Mouse (Mus musculus) right cerebral cortex, postnatal 25 days (tissue): ENCODE results near the gene Alx3.

Experiments
- DNase-seq: peaks from one replicate; pipeline ENCODE4 v3.0.0; 2022

Gene Alx3

GRCm38 (mm10) chr3:107583893-107584292 lies 10.9 kb upstream of the Alx3 start:
- DNase-seq, result no peak

- no peak for DNase-seq
Measured at GRCm38 (mm10) chr3:107586504-107586903, 8.3 kb upstream of the Alx3 start.

GRCm38 (mm10) chr3:107591612-107592011 lies 3.2 kb upstream of the Alx3 start:
- DNase-seq, result no peak

GRCm38 (mm10) chr3:107593632-107594031 lies 1.2 kb upstream of the Alx3 start:
- DNase-seq, result no peak

GRCm38 (mm10) chr3:107595264-107595937 lies 570 bp downstream of the Alx3 start:
- no peak for DNase-seq

GRCm38 (mm10) chr3:107595938-107596461 lies 1.2 kb downstream of the Alx3 start:
- no peak for DNase-seq

GRCm38 (mm10) chr3:107596559-107596958 lies 1.7 kb downstream of the Alx3 start:
- no peak for DNase-seq

GRCm38 (mm10) chr3:107597134-107597533 lies 2.3 kb downstream of the Alx3 start:
- DNase-seq, result no peak

GRCm38 (mm10) chr3:107597586-107598389 lies 3.0 kb downstream of the Alx3 start:
- no peak for DNase-seq

- DNase-seq, result no peak
Measured at GRCm38 (mm10) chr3:107600127-107600526, 5.3 kb downstream of the Alx3 start.

- DNase-seq, result no peak
Measured at GRCm38 (mm10) chr3:107605304-107605703, 10.5 kb downstream of the Alx3 start.

- no peak for DNase-seq
Measured at GRCm38 (mm10) chr3:107607221-107607620, 12.4 kb downstream of the Alx3 start.

GRCm38 (mm10) chr3:107608808-107609207 lies 14.0 kb downstream of the Alx3 start:
- no peak for DNase-seq

- no peak for DNase-seq
Measured at GRCm38 (mm10) chr3:107609376-107609775, 14.5 kb downstream of the Alx3 start.

- no peak for DNase-seq
Measured at GRCm38 (mm10) chr3:107611394-107611793, 16.6 kb downstream of the Alx3 start.

GRCm38 (mm10) chr3:107612902-107613525 lies 18.2 kb downstream of the Alx3 start:
- DNase-seq, result peak; percentile 58

GRCm38 (mm10) chr3:107617800-107618199 lies 23.0 kb downstream of the Alx3 start:
- peak; percentile 0 for DNase-seq

- no peak for DNase-seq
Measured at GRCm38 (mm10) chr3:107619911-107620310, 25.1 kb downstream of the Alx3 start.

GRCm38 (mm10) chr3:107621286-107622075 lies 26.6 kb downstream of the Alx3 start:
- peak; percentile 2 for DNase-seq

- peak; percentile 1 for DNase-seq
Measured at GRCm38 (mm10) chr3:107622537-107622936, 27.7 kb downstream of the Alx3 start.

- no peak for DNase-seq
Measured at GRCm38 (mm10) chr3:107624424-107624823, 29.6 kb downstream of the Alx3 start.

GRCm38 (mm10) chr3:107625536-107625935 lies 30.7 kb downstream of the Alx3 start:
- DNase-seq, result no peak

GRCm38 (mm10) chr3:107626751-107627150 lies 31.9 kb downstream of the Alx3 start:
- no peak for DNase-seq
